Mouse (Mus musculus): ENCODE data around the gene Pcp2.
"Not testable (repeated sequence)": the region's sequence is repeated elsewhere in the genome, so short reads cannot be mapped to it uniquely, and the experiment has no call there.

Pcp2 gene

GRCm38 (mm10) chr8:3621199-3621970, 4.0 kb downstream of the Pcp2 start, which contains the start of the genes Xab2 and Pet100:
Gene Xab2 (minus strand): TSS chr8:3621316.
Gene Pet100 (plus strand): TSS chr8:3621548.
- DNase-seq, result peak; percentile 95 to 98

DNA sequence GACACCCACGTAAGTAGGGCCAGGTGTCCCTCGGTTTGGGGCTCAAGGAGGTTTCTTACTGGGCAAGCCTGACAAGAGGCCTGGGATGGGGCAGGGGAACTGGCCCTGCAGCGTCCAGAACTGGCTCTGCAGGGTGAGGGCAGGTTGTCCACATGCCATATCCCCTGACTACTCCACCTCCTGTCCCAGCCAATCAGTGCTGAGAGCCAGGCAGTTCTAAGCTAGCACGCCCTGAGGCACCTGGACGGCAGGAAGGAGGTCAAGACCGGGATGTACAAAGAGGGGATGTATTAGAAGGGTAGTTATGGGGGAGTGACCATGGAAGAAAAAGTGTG, 15.6 kb downstream of the Pcp2 start:
- no peak for DNase-seq

DNA sequence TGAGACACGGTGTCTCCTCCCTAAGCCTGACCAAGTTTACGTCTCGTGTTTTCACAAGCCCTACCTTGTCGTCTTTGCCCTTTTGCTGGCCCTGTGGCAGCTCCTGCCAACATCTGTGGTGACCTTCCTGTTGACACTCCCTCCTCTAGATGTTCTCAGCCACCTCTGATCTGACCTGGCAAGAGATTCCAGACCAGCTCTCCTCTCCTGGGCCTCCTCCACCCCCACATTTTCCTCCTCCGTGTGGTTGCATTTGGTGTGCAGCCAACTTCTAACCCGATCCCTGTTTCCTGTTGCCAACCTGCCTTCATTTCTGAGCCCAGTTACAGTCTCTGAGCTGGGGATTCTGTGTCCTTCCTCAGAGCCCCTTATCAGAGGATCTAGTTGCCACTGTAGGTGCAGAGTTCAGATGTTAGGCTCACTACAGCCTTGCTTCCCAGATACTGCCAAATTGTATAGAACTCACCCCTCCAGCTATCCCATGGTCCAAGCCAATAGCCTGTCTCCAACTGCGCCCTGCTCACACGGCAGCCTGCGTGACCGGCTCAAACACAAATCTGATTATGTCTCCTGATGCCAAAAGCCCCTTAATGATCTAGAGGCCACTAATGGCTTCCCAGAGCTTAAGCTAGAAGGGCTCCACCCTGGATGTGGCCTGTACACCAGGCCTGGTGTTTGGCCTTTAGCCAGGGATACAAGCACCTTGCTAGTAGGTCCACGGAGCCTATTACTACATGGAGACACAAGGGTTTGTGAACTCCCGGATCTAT, 16.1 kb downstream of the Pcp2 start:
- no peak for DNase-seq

DNA sequence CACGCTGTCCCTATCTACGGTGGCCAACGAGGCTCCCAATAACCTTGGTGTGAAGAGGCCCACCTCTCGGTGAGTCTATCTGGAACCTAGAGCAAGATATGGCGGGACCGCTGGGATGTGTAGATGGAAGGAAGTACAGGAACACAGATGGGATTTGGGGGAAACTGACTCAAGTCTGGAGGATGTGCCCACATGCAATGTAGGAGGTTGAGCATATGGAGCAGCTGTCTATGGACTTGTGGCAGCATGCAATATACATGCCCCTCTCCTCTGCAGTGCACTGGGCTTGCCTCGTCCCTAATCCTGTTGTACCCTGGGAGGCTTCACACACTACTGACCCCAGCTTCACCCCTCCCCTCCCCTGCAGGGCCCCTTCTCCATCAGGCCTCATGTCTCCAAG, 17.5 kb downstream of the Pcp2 start:
- DNase-seq, result no peak

- no peak for DNase-seq
Observed at GRCm38 (mm10) chr8:3606593-3606992, 18.8 kb downstream of the Pcp2 start.

DNA sequence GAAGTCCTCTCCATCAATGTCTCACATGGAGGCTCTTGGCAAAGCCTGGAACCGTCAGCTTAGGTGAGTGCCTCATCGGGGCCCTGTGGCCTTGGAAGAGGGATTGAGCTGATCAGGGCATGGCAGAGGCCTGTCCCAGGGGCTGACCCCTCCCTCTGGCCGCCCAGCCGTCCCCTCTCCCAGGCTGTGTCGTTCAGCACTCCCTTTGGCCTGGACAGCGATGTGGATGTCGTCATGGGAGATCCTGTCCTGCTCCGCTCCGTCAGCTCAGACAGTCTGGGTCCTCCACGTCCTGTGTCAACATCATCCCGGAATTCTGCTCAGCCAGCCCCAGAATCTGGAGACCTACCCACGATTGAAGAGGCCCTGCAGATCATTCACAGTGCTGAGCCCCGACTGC, 21.9 kb downstream of the Pcp2 start:
- DNase-seq, result no peak

DNA sequence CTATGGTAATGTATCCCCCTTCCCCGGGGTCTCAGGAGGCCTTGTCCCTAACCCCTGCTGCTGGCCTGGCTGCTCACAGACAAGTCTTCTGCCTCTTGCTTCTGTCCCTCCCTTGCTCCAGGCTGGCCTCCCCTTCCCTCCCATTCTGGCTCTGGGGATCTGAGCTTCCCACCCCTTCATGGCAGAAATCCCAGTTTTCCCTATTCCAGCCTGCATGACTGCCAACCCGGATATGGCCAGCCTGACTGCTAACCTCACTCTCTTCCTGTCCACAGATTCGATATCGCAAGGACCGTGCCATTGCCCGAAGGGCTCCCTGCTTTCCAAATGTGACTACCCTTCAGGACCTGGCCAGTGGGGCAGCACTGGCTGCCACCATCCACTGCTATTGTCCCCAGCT, 24.9 kb downstream of the Pcp2 start:
- no peak for DNase-seq

GRCm38 (mm10) chr8:3599219-3599618, 26.1 kb downstream of the Pcp2 start:
- no peak for DNase-seq

DNA sequence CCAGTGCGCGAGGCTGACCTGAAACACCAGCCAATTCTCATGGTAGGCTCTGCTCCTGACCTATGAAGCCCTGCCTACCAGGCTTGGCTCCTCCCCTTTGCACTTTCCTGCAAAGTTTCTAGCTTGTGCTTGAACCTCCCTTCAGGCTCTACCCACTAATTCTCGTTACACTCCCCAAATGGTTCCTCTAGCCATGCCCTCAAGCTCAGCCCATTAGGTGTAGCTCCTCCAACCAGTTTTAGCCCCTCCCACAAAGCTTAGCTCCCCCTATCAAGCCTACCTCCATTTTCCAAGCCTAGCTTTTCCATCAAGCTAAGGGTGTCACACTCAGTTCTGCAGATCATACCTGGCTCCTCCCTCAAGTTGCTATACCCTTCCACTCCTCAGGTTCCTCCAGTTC, 27.3 kb downstream of the Pcp2 start:
- no peak for DNase-seq

GRCm38 (mm10) chr8:3594466-3594865, 30.9 kb downstream of the Pcp2 start:
- no peak for DNase-seq

GRCm38 (mm10) chr8:3593470-3593869, 31.9 kb downstream of the Pcp2 start:
- DNase-seq, result no peak

DNA sequence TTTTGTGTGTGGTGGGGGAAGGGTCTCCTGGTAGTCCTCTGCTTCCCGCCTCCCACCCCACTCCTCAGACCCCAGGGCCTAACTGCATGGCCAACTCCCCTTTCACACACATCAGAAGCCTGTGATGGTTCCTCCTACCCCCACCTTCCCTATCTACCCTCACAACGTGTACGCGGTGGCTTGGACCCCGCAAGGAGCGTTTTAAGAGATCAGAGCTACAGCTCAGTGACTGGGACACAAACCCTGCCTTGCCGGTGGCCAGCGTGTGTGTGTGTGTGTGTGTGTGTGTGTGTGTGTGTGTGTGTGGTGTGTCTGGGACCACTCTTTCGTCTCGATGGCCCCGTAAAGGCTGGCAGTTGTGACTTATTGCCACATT, 37.1 kb downstream of the Pcp2 start:
- no peak for DNase-seq

GRCm38 (mm10) chr8:3587391-3588257, 37.7 kb downstream of the Pcp2 start:
- DNase-seq, result no peak

DNA sequence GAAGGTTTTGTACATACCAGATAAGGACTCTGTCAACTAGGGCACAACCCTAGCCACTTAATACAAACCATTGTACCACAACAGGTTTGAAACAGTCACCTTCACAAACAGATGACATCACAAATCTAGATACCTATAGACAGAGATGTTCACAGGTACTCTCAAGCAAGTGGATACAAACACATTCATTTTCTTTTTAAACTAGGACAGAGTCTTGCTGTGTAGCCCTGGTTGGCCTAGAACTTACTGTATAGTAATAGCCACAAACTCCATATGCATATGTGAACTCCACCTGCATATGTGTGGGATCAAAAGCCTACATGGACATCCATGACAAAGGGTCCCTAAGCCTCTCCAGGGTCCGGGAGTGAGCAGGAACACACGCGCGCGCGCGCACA, 38.4 kb downstream of the Pcp2 start, which contains the start of gene Camsap3:
TSS of gene Camsap3 (plus strand) at position 301 of the 398 bp plus-strand sequence.
- no peak for DNase-seq

DNA sequence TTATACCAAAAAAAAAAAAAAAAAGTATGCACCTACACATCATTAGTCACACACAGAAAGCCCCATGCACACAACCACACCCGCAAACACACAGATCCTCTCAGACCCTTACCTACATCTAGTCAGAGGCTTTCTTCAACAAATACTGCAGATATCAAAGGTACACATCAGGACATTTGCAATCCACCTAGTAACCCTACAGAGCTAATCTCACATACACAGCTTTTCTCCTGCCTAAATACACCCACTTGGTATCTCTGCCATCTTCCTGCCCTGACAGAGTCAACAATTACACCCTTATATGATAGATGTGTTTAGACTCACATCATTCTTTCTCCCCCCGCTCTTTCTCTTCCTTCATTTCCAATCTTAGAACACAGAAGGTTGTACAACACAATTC, 38.9 kb downstream of the Pcp2 start:
- DNase-seq, result no peak

DNA sequence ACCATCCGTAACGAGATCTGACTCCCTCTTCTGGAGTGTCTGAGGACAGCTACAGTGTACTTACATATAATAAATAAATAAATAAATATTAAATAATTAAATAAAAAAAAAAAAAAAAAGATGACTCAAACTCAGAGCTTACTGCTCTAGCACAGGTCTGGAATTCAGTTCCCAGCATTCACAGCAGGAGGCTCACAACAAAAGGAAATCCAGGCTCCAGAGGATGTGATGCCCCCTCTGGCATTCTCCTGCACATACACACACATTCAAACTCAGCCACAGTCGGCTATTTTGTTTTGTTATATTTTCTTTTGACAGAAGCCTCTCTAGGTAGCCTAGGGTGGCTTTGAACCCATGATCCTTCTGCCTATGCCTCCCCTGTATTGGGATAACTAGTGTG, 43.4 kb downstream of the Pcp2 start:
- not testable (repeated sequence) for DNase-seq

DNA sequence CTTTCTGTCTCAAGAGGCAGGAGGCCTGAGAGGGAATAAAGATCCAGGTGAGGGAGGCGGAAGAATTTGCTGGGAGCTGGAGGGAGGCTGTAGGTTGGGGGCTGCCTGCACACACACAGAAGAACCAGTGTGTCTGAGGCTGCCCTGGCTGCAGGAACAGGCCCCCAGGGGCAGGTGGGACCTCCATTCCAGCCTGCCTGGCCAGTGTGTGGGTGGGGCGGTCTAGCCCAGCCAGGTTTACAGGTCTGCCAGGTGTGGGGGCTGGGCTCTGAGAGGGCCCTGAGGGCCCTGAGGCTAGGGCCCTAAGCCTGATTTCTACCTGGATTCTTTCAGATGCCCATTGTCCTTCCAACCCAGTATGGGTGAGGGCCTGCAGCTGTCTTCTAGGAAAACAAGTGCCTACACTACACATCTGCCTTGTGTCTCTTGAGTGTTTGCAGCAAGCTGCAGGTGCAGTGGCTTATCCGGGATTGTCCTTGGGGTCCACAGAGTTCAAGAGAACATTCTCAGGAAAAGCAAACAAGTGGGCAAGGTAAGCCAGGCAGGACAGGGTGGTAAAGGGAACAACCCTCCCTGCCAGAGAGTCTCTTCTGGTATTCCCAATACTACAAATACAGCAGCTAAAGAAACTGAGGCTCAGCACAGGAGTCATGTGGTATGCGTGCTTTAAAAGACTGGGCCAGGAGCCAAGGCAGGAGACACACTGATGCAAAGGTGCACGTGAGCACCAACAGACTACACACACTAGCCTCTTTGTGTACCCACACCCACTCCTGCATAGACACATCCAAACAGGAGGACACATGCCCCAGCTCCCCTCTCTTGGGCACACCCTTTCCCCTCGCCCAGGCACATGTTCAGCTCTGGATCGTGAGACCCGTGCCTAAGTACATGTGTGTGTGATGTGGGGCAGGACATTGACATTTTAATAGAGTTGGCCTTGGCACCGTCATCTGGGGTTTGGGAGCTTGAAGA, 45.7 kb downstream of the Pcp2 start:
- DNase-seq, result no peak

DNA sequence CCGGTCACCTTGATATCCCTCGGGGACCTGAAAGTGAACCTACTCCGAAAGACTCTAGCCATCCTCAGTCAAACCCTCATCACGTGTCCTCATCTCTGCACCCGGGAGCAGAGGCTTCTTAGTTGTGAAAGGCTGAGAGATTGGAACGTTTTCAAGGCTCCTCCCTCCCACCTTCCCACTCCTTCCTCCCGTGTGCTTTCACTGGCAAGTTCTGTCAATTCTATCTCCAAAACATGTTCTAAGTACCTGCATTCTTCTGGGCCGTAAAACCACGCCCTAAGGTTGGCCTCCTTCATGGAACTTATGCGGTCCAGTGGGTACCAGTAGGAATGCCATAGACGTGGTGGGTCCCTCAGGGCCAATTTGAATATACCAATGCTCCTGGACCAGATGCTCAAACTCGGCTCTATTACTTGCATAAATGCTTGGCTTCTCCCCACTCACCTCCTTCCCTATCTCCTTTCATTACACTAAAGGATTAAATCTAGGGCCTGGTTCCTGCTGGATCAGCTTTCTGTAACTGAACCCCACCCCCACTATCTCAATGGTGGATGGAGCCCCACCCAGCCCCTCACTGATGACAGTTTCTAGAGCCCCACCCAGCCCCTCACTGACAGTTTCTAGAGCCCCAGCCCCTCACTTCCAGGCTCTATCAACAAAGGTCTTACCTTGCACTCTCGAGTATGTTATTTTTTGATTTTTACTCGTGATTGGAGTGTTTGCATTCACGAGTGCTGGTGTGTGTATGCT, 49.0 kb downstream of the Pcp2 start:
- no peak for DNase-seq

DNA sequence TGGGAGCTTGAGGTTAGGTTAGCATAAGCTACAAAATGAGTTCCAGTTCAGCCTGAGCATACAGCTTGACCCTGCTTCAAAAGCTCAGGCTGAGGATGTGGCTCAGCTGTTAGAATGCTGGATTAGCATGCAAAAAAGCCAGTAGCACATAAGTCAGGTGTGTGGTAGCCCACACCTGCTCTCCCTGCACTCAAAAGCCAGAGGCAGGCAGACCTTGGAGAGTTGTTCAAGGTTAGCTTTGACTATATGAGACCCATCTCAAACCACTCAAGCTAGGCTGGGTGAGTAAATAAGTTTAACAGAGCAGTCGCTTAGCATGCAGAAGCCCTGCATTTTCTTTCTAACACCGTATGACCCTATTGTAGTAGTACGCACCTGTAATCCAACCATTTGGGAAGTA, 50.8 kb downstream of the Pcp2 start:
- DNase-seq, result no peak
